Mouse (Mus musculus) heart, adult 11 months (tissue): ENCODE results near the gene Mill2.
"Not testable (repeated sequence)": the region's sequence is repeated elsewhere in the genome, so short reads cannot be mapped to it uniquely, and the experiment has no call there.

Source experiments
- DNase-seq: peaks from one replicate; pipeline ENCODE4 v3.0.0; 2022

Gene Mill2

GRCm38 (mm10) chr7:18839865-18840264 lies at the start of gene Mill2:
Mill2 (plus strand) TSS chr7:18839966.
- peak; percentile 95 for DNase-seq

DNA sequence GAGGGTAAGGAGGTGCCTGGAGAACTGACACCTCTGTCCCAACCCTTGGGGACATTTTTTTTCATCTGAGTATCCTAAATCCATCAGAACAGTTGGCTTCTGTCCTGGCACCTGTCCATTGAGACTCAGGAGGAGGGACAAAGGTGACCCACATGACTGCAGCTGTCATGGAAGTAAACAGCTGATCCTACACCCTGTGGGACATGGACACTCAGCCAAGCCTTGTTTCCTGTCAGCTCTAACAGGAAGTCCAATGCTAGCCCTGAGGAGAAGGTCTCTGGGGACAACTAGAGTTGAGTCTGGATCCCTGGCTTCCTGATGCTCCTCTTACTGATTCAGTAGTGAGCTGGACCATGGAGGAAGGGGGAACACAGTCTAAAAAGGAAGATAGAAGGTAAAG lies 49.1 kb upstream of the Mill2 start:
- DNase-seq, result peak; percentile 91

DNA sequence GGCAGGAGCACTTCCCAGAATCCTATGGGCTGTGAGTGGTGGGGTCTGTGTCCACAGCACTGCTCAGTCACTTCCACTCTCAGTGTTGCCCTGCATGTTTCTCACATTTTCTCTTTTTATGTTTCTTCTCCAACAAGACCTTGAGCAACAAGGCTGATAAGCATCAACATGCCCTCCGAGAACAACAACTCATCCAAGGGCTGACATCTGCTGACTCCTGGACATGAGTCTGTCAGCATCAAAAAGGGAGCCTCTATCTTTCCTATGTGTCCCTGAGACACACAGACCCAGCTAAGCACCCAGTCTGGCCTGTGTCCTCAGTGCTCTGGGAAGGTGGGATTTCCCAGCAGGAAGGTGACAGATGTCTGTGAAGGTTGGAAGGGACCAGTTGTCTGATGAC lies 41.3 kb upstream of the Mill2 start, which contains the start of gene Psg19:
Psg19 (minus strand) TSS at position 101 of the 400 bp plus-strand sequence.
- peak; percentile 9 for DNase-seq

- DNase-seq, result peak; percentile 76
These were observed 40.6 kb upstream of the Mill2 start for GRCm38 (mm10) chr7:18799129-18799528.

DNA sequence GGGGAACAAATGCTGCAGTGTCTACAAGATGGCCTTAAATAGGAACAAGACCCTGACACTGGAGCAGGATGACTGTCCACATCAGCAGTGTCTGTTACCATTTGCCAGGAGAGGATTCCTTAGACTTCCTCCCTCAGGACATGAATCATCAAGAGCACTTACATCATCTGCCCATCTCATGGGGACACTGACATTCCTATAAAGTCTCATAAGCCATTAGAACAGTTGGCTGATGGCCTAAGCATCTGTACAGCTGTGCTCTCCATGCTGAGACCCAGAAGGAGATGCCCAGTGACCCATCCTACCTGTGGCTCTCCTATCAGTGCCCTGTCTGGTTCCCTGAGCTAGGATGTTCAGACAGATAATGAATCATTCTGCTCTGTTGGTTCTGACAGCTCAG lies 36.2 kb upstream of the Mill2 start:
- peak; percentile 76 for DNase-seq

GRCm38 (mm10) chr7:18818301-18818700 lies 21.5 kb upstream of the Mill2 start:
- DNase-seq, result peak; percentile 57

DNA sequence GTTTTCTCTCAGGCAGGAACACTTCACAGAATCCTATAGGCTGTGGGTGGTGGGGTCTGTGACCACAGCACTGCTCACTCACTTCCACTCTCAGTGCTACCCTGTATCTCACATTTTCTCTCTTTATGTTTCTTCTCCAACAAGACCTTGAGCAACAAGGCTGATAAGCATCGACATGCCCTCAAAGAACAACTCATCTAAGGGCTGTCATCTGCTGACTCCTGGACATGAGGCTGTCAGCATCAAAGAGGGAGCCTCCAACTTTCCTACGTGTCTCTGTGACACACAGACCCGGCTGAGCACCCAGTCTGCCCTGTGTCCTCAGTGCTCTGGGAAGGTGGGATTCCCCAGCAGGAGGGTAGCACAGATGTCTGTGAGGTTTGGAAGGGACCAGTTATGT lies 18.3 kb upstream of the Mill2 start, which contains the start of gene Psg17:
Psg17 (minus strand) TSS at position 101 of the 400 bp plus-strand sequence.
- DNase-seq, result peak; percentile 53

DNA sequence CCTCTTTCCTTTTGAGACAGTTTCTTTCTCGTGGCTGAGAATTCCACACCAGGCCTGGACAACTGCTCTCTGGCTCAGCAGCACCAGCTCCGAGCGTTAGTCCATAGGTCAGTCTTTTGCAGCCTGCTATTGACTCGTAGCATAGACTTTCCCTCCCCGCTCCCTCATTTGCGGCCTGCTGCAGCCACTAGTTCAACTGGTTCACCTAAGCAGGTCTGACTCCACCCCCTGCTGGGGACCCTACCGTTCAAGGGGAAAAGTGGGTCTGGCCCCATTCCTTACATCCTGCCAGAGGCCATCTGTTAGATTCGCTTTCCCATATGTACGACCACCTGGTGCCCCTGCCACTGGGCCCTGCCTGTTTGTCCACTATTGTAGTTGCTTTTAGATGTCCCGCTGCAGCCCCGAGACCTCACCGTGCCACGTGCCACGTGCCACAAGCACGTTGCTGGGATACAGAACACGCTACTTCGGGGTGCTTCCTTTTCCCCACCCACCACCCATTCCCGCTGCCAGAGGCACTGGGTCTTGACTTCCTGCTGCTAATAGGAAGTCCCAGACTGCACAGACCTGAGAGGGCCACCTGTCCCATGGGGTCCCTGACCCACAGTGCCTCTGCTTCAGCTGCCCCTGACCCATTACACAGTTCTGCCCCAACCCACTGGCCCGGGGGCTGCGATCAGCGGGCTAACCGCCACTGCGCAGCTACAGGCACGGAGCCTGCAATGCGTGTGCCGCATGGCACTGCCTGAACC lies 11.8 kb upstream of the Mill2 start:
- peak; percentile 87 for DNase-seq

- peak; percentile 79 for DNase-seq
These were observed 11.2 kb upstream of the Mill2 start for GRCm38 (mm10) chr7:18828592-18828991.

DNA sequence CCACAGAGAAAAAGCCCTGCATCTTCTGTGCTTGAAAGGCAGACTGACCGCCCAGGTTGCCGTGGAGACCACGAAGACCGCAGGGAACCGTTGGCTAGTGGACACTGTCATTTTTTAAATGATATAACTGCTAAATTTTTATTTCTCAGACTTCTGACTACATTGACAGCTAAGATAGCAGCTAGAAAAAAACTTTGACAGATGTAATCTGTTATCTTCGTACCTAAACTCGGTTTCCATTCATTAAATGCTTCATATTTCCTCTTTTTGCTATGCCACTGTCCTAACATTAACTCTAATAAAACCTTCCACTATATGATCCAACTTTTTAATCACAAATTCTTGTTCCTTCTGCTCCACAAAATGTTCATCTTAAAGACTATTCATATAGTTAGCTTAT lies 10.2 kb upstream of the Mill2 start:
- DNase-seq, result no peak

DNA sequence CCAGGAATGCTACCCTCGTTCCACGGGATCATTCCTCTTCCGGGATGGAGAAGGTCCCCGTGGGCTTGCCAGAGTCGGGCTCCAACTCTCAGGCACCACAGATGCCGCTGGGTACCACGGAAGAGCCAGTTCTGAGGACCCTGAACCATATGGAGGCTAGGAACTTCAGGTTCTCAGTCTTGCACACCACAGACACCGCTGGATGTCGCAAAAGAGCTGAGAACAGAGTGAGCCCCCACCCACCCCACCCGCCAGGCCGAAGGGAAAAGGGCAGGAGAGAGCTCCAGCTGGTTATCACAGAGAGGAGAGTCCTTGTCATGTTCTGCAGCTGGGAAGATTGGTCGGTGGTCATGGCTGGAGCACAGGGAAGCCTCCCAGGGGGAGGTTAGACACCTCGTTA lies 7.5 kb upstream of the Mill2 start:
- peak; percentile 87 for DNase-seq

DNA sequence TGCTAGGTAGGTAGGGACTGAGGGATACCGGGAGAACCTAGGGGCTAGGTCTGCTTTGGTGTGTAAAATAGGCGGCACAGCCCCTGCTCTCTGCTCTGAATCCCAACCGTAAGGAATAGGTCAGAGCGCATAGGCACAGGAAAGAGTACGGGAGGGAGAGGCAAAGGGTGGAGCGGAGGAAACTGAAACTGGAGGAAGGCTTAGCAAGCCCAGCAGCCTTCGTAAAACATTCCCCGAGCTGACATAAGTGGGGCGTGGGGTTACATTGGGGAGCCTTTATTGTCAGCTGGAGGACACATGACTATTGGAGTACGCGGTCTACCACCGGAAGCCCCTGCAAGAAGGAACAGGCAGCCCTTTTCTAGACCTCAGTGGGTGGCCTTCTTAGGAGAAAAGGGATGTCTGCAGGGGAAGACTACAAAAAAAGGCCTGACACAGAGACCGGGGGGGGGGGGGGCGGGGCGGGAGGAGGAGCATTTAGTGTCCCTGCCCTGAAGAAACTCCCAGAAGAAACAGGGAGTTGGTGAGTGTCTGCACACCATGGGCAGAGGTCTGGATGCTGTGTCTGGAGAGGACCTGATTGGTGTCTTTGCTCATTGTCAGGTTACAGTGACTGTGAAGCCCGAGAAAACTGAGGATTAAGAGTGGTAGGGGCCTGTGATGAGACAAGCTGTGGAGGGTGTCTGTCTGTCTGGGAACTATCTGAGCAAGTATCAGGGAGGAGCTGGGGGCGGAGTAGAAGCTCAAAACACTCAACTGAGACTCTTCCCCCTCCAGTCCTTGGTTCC lies 814 bp downstream of the Mill2 start:
- peak; percentile 99 for DNase-seq

- DNase-seq, result no peak
These were observed 1.4 kb downstream of the Mill2 start for GRCm38 (mm10) chr7:18841174-18841567.

- DNase-seq, result peak; percentile 89
These were observed 5.0 kb downstream of the Mill2 start for GRCm38 (mm10) chr7:18844811-18845210.

DNA sequence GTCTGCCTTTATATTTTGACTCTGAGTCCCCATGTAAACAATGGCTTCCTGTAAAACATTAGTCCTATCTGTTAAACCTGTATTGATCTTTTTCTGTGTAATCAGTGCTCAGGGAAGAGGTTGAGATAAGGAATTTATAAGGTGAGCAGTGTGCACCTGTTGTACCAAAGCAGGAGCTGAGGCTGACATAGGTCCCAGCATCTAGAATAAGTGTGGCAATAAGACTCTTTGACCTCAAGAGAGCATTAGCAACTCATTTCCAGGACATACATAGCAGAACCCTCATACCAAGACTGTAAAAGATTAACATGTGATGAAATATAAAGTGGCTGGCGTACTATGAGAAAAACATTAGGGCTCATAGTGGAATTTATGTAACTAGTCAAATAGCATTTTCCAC lies 8.6 kb downstream of the Mill2 start:
- DNase-seq, result no peak

GRCm38 (mm10) chr7:18858310-18858916 lies 18.6 kb downstream of the Mill2 start:
- peak; percentile 97 for DNase-seq

- DNase-seq, result peak; percentile 49
These were observed 23.0 kb downstream of the Mill2 start for GRCm38 (mm10) chr7:18862801-18863200.

DNA sequence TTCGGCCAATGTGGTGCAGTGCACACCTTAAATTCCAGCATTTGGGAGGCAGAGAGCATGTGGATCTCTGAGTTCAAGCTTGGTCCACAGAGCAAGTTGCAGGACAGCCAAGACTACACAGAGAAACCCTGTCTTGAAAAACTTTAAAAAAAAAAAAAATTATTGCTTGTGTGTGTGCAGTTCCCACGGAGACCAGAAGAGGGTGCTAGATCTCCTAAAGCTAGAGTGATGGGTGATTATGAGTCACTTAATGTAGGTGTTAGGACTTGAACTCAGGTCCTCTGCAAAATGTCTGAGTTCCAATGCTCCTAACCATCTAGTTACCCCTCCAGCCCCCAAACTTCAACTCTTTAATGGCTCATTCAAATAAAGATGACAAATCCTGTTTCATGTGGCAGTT lies 28.7 kb downstream of the Mill2 start:
- no peak for DNase-seq

DNA sequence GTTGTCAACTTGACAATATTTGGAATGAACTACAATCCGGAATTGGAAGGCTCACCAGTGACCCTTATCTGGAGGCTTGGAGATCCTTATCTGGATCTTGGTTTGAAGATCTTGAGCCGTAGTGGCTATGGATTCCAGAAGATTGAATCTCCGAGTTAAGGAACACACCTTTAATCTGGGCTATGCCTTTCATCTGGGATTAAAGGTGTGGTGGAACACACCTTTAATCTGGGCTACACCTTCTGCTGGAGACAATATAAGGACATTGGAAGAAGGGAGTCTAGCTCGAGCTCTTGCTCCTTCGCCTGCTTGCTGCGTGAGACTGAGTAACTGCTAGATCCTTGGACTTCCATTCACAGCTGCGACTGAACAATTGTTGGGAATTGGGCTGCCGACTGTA lies 31.3 kb downstream of the Mill2 start, which contains the start of gene Pglyrp1:
Pglyrp1 (plus strand) TSS at position 301 of the 400 bp plus-strand sequence.
- not testable (repeated sequence) for DNase-seq

DNA sequence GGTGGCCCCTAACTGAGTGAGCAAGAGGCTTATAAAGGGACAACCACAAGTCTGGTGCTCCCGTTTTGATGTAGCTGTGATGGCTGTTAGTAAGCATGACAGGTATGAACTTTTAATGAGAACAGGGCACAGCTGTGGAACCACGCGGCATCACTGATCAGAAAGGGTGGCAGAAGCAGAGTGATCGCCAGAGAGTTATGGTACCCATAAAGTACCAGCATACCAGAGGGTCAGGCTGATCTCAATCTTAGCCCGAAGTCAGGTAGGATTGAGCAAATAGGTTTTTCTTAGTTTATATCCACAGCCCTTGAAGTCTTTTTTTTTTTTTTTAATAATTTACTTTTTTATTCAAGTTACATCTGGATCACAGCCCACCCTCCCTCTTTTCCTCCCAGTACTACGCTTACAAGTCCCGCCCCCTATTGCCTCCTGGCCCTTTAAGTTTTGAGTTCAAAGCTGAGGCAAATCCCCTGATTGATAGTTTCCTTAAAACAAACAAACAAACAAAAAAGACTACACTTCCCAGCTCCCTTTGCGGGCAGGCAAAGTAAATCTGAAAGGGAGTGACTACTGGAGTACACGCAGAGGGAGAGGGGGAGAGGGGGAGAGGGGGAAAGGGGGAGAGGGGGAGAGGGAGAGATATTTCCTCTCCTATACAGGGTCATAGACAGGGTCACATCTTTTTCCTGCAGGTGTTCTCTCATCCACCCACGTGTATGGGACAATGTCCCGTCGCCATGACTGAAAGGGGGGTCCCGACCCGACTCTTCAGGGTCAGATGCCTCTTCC lies 32.4 kb downstream of the Mill2 start:
- DNase-seq, result peak; percentile 75

GRCm38 (mm10) chr7:18872816-18873215 lies 33.0 kb downstream of the Mill2 start:
- DNase-seq, result peak; percentile 74

DNA sequence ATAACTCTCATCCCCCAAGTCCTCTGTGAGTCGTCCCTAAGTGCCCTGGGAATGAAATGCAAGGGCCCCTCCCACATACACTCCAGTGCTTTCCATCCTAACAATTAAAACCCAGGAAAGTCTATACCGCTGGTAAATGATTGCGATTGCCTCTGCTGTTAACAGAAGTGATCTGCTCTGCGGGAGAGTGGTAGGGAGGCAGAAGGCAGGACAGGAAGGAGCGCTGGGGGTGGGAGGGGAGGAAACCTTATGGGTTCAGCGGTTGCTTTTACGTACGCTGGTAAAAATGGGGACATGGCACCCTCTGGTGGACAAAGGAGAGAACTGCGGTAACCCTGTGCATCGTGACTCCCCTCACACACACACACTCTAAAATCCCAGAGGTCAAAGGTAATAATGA lies 33.5 kb downstream of the Mill2 start:
- peak; percentile 97 for DNase-seq

- peak; percentile 29 for DNase-seq
These were observed 35.6 kb downstream of the Mill2 start for GRCm38 (mm10) chr7:18875372-18875771.
